Mouse (Mus musculus) 416B (cell line): ENCODE data around the gene Gde1.

Experiments used
- DNase-seq: peaks from one replicate; pipeline ENCODE4 v3.0.0; 2011; ENCODE audit warnings: low read depth

Gene Gde1

GRCm38 (mm10) chr7:118705101-118705961, at the start of gene Gde1:
Gene Gde1, minus strand, starts transcription at chr7:118705778.
- DNase-seq = peak; percentile 86

GRCm38 (mm10) chr7:118751625-118752024, 46.0 kb upstream of the Gde1 start:
- no peak for DNase-seq

GRCm38 (mm10) chr7:118749706-118750105, 44.1 kb upstream of the Gde1 start:
- DNase-seq = no peak

- no peak for DNase-seq
Measured at GRCm38 (mm10) chr7:118747891-118748672, 42.5 kb upstream of the Gde1 start.

GRCm38 (mm10) chr7:118744766-118745165, 39.2 kb upstream of the Gde1 start:
- DNase-seq = no peak

GRCm38 (mm10) chr7:118742278-118742677, 36.7 kb upstream of the Gde1 start:
- DNase-seq = peak; percentile 8

GRCm38 (mm10) chr7:118740532-118741338, 35.2 kb upstream of the Gde1 start:
- peak; percentile 96 for DNase-seq

- DNase-seq = peak; percentile 88
Measured at GRCm38 (mm10) chr7:118739975-118740531, 34.5 kb upstream of the Gde1 start, which contains the start of gene Vps35l. Gene Vps35l, plus strand, starts transcription at chr7:118740226.

GRCm38 (mm10) chr7:118738730-118739129, 33.2 kb upstream of the Gde1 start:
- peak; percentile 47 for DNase-seq

GRCm38 (mm10) chr7:118733225-118733624, 27.6 kb upstream of the Gde1 start:
- no peak for DNase-seq

GRCm38 (mm10) chr7:118731781-118732180, 26.2 kb upstream of the Gde1 start:
- DNase-seq = no peak

- no peak for DNase-seq
Measured at GRCm38 (mm10) chr7:118728846-118729587, 23.4 kb upstream of the Gde1 start.

- no peak for DNase-seq
Measured at GRCm38 (mm10) chr7:118725459-118725858, 19.9 kb upstream of the Gde1 start.

GRCm38 (mm10) chr7:118723927-118724326, 18.3 kb upstream of the Gde1 start:
- DNase-seq = no peak

- no peak for DNase-seq
Measured at GRCm38 (mm10) chr7:118718066-118718465, 12.5 kb upstream of the Gde1 start.

GRCm38 (mm10) chr7:118714873-118715272, 9.3 kb upstream of the Gde1 start:
- DNase-seq = no peak

- peak; percentile 98 for DNase-seq
Measured at GRCm38 (mm10) chr7:118712228-118713173, 6.9 kb upstream of the Gde1 start, which contains the start of gene Ccp110. Gene Ccp110, plus strand, starts transcription at chr7:118712552.

GRCm38 (mm10) chr7:118710776-118711175, 5.2 kb upstream of the Gde1 start:
- no peak for DNase-seq

- DNase-seq = no peak
Measured at GRCm38 (mm10) chr7:118708002-118708401, 2.4 kb upstream of the Gde1 start.

- DNase-seq = no peak
Measured at GRCm38 (mm10) chr7:118707216-118707615, 1.6 kb upstream of the Gde1 start.
